Mouse (Mus musculus): ENCODE measurements around the gene Map7. TPM values are rescaled to one million over a fixed set of nuclear protein-coding genes. Genes with fewer than 3 reads are reported as not detected.
A peak's percentile ranks its signal among the peaks of the same experiment; 100 is the strongest.

The Map7 gene
- polyA plus RNA-seq, 1 experiment from 2014 or later = 5.6 TPM

DNA sequence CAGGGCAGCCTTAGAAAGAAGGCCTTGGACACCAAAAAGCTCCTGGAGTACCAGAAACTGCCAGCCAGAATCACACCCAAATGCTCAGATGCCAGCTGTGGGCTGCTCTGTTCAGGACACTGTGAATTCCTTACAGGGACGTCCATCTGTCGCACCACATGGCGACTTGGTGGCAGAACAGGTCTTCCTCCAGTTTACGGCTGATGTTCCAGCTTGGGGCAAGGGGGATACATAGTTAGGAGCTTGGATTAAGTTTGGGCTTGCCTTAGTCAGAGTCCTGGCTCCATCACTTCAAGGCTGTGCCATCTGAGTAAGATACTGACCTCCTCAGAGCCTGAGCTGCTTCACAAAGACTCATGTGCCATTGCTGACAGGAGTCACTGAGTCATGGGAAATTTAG lies 26.3 kb upstream of the Map7 start:
- no peaks in the 10 kb centered on the region for H3K4me1 ChIP-seq (ENCODE audit: control insufficient read depth, insufficient read depth, low read length)
- H3K27me3 ChIP-seq (ENCODE audit: control insufficient read depth, insufficient read depth, low read length) = no peaks in the 10 kb centered on the region
- ATAC-seq (ENCODE audit: low FRiP score) (no peak), DNase-seq (ENCODE audit: low spot score, missing footprints) (peak; percentile 10)
- H3K9me3 ChIP-seq (ENCODE audit: control insufficient read depth, low read length) = no peaks in the 10 kb centered on the region
- H3K27ac ChIP-seq (ENCODE audit: low read depth, low read length) = no peak overlapping the region
- H3K4me3 ChIP-seq (ENCODE audit: low read depth, low read length) = no peak overlapping the region
- WGBS = 95% methylated on average over 4 of the region's 4 CpGs
- H3K36me3 ChIP-seq (ENCODE audit: control insufficient read depth, insufficient read depth, low read length) = no peaks in the 10 kb centered on the region
- no peak overlapping the region for H3K4me2 ChIP-seq
- no peak overlapping the region for H3K9ac ChIP-seq (ENCODE audit: low read length)

DNA sequence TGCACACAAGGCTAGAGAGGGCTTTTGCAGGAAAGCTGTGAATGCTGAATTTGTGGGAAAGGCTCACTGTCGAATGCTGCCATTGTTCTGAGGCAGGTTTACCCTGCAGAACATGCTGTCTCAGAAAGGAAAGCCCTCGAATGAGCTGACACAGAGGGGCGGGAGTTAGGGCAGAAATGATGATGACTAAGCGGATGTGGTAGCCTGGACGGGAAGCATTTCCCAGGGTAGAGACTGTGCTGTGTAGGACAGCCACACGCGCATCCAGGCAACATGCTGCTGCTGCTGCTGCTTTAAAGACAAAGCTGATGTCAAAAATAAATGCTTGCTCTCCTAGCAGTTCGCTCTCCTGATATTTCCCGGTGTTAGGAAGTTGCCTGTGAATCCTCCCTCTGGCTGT lies 24.9 kb upstream of the Map7 start:
- Histone ChIP-seq H3K9me3 (ENCODE audit: control insufficient read depth, low read length) (no peaks in the 10 kb centered on the region), H3K9ac (ENCODE audit: low read length) (no peak overlapping the region), H3K27ac (ENCODE audit: low read depth, low read length) (no peak overlapping the region), H3K4me3 (ENCODE audit: low read depth, low read length) (no peak overlapping the region), H3K4me2 (no peak overlapping the region), H3K27me3 (ENCODE audit: control insufficient read depth, insufficient read depth, low read length) (no peaks in the 10 kb centered on the region), H3K4me1 (ENCODE audit: control insufficient read depth, insufficient read depth, low read length) (no peaks in the 10 kb centered on the region), H3K36me3 (ENCODE audit: control insufficient read depth, insufficient read depth, low read length) (no peaks in the 10 kb centered on the region)
- 64% methylated on average over 9 of the region's 9 CpGs for WGBS
- ATAC-seq (ENCODE audit: low FRiP score) (no peak), DNase-seq (ENCODE audit: low spot score, missing footprints) (peak; percentile 49)

DNA sequence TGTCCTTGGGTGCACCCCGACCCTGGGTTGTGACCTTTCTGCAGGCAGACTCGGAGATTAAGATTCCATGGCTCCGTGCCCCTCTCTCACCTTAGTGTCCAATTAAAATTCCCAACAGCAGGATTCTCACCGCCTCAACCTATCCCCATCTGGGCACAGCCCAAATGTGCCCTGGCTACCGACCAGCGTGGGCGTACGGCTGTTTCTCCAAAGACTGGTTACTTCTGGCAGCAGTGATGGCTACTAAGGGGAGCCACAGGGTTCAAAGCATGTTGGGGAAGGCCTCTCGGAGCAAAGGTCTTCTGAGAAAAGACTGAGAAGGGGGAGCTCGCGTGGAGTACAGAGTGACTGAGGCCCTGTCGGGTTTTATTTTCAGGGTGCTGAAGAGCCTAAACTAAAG lies 23.7 kb upstream of the Map7 start:
- ATAC-seq (ENCODE audit: low FRiP score) (no peak), DNase-seq (ENCODE audit: low spot score, missing footprints) (peak; percentile 8)
- no peaks in the 10 kb centered on the region for H3K4me1 ChIP-seq (ENCODE audit: control insufficient read depth, insufficient read depth, low read length)
- no peaks in the 10 kb centered on the region for H3K27me3 ChIP-seq (ENCODE audit: control insufficient read depth, insufficient read depth, low read length)
- H3K9ac ChIP-seq (ENCODE audit: low read length) = no peak overlapping the region
- no peak overlapping the region for H3K4me2 ChIP-seq
- H3K36me3 ChIP-seq (ENCODE audit: control insufficient read depth, insufficient read depth, low read length) = no peaks in the 10 kb centered on the region
- H3K9me3 ChIP-seq (ENCODE audit: control insufficient read depth, low read length) = no peaks in the 10 kb centered on the region
- no peak overlapping the region for H3K27ac ChIP-seq (ENCODE audit: low read depth, low read length)
- no peak overlapping the region for H3K4me3 ChIP-seq (ENCODE audit: low read depth, low read length)
- WGBS = 79% methylated on average over 12 of the region's 12 CpGs

DNA sequence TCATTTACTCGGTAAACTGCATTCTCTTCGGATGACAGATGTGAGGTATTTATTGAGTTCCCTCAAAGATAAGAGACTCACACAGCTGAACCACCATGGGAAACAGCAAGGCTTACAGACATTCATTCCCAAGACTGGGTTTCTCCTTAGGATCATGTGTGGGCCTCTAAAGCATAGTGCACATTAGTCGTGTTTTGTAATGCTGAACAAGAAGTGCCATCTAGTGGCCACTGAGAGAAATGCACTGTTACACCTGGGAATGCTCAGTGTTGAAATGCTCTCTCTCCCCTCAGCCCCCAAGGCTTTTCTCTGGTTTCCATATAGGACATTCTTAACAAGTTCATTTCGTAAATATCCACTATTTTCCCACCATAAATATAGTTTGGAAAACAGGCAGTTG lies 23.0 kb upstream of the Map7 start:
- Histone ChIP-seq H3K9me3 (ENCODE audit: control insufficient read depth, low read length) (no peaks in the 10 kb centered on the region), H3K4me2 (no peak overlapping the region), H3K36me3 (ENCODE audit: control insufficient read depth, insufficient read depth, low read length) (no peaks in the 10 kb centered on the region), H3K4me3 (ENCODE audit: low read depth, low read length) (no peak overlapping the region), H3K27me3 (ENCODE audit: control insufficient read depth, insufficient read depth, low read length) (no peaks in the 10 kb centered on the region), H3K4me1 (ENCODE audit: control insufficient read depth, insufficient read depth, low read length) (no peaks in the 10 kb centered on the region), H3K27ac (ENCODE audit: low read depth, low read length) (no peak overlapping the region), H3K9ac (ENCODE audit: low read length) (no peak overlapping the region)
- peak; percentile 93 for DNase-seq (ENCODE audit: low spot score, missing footprints)
- WGBS = 50% methylated on average over 4 of the region's 4 CpGs
- ATAC-seq (ENCODE audit: low FRiP score) = peak; percentile 61; the same call in 1 of the 2 replicates

DNA sequence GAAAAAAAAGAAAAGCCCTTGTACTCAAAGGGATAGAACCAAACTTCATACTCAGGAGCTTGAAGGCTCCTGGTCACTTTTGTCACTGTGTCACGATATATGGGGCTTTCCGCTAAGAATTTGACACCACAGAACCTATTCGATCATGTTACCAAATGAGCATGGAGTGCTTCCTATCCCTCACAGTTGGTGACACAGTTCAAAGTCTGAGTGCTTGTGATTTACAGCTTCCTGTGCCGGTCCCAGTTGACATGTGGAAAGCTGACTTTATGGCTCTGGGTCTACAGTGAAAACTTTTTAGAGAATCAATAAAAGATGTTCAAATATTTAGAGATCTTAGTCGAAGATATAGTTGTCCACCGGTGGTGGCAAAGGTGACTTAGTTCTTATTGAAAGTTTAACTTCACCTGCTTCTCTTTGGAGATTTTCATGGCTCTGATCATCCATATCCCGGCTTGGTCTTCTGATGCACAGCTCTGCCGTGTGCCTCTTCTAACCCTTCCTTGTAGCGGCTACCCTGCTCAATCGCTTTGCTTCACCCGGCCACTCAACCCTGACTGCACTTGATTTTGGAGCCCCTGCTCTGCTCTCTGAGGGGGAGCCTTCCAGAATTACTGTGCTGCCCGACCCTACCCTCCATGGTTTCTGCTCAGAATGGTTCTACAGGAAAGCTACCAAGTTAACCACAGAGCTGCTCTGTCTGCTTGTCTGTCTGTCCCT lies 15.2 kb upstream of the Map7 start:
- 92% methylated on average over 12 of the region's 12 CpGs for WGBS
- no peaks in the 10 kb centered on the region for H3K27me3 ChIP-seq (ENCODE audit: control insufficient read depth, insufficient read depth, low read length)
- no peak overlapping the region for H3K27ac ChIP-seq (ENCODE audit: low read depth, low read length)
- ATAC-seq (ENCODE audit: low FRiP score) (no peak), DNase-seq (ENCODE audit: low spot score, missing footprints) (peak; percentile 1)
- no peaks in the 10 kb centered on the region for H3K9me3 ChIP-seq (ENCODE audit: control insufficient read depth, low read length)
- H3K4me3 ChIP-seq (ENCODE audit: low read depth, low read length) = no peak overlapping the region
- H3K4me1 ChIP-seq (ENCODE audit: control insufficient read depth, insufficient read depth, low read length) = no peaks in the 10 kb centered on the region
- H3K36me3 ChIP-seq (ENCODE audit: control insufficient read depth, insufficient read depth, low read length) = no peaks in the 10 kb centered on the region
- H3K4me2 ChIP-seq = no peak overlapping the region
- H3K9ac ChIP-seq (ENCODE audit: low read length) = no peak overlapping the region

DNA sequence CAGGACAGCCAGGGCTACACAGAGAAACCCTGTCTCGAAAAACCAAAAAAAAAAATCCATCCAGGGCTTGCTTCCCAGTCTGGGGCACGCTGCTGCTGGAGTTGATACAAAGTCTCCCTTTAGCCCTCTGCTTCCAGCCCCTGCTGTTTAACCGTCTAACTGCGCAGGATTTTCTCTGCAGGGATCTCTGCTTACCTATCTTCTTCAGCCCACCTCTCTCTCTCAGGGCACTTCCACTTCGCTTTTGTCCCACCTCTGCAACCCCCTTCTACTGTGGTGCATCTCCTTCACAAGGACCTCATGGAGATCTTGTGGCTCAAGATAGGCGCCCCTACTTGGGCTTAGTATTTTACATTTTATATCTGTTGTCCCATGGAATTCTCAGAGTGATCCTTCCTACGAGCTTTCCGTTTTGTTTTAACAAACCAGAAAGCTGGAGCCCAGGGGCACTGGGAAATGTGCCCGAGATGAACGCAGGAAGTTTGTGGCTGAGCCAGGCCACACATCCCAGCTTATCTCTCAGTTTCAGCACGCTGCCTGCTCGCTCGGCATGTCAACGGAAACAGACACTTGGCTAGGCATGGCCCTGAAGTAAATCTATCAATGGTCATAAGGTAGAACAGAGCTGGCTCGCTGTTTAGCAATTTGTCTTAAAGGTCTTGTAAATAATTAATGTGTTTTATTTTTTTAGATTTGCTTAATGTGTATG lies 12.8 kb upstream of the Map7 start:
- ATAC-seq (ENCODE audit: low FRiP score) (no peak), DNase-seq (ENCODE audit: low spot score, missing footprints) (peak; percentile 69)
- Histone ChIP-seq H3K4me2 (no peak overlapping the region), H3K4me3 (ENCODE audit: low read depth, low read length) (no peak overlapping the region), H3K4me1 (ENCODE audit: control insufficient read depth, insufficient read depth, low read length) (no peaks in the 10 kb centered on the region), H3K9me3 (ENCODE audit: control insufficient read depth, low read length) (no peaks in the 10 kb centered on the region), H3K9ac (ENCODE audit: low read length) (no peak overlapping the region), H3K36me3 (ENCODE audit: control insufficient read depth, insufficient read depth, low read length) (no peaks in the 10 kb centered on the region), H3K27me3 (ENCODE audit: control insufficient read depth, insufficient read depth, low read length) (no peaks in the 10 kb centered on the region), H3K27ac (ENCODE audit: low read depth, low read length) (no peak overlapping the region)
- WGBS = 83% methylated on average over 15 of the region's 15 CpGs

DNA sequence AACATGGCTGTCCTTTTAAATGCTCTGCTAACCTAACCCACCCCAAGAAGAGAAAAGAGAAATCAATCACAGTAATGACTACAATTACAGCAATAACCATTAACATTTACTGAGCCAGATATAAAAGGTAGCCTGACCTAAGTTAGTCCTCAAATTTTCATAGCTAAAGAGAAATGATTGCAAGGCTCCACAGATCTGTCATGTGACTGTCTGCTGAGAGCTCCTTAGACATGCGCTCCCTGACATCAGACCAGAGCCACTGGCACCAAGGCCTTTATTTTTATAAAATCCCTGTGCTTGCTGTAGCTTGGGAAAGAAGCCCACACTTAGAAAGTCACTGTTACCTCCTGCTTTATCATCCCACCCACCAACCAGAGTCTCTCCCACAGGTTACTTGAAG lies 11.8 kb upstream of the Map7 start:
- H3K9ac ChIP-seq (ENCODE audit: low read length) = no peak overlapping the region
- H3K9me3 ChIP-seq (ENCODE audit: control insufficient read depth, low read length) = no peaks in the 10 kb centered on the region
- WGBS = 97% methylated on average over 1 of the region's 1 CpGs
- DNase-seq (ENCODE audit: low spot score, missing footprints) (peak; percentile 61), ATAC-seq (ENCODE audit: low FRiP score) (no peak)
- no peak overlapping the region for H3K4me2 ChIP-seq
- H3K4me1 ChIP-seq (ENCODE audit: control insufficient read depth, insufficient read depth, low read length) = no peaks in the 10 kb centered on the region
- no peaks in the 10 kb centered on the region for H3K27me3 ChIP-seq (ENCODE audit: control insufficient read depth, insufficient read depth, low read length)
- H3K27ac ChIP-seq (ENCODE audit: low read depth, low read length) = no peak overlapping the region
- no peak overlapping the region for H3K4me3 ChIP-seq (ENCODE audit: low read depth, low read length)
- H3K36me3 ChIP-seq (ENCODE audit: control insufficient read depth, insufficient read depth, low read length) = no peaks in the 10 kb centered on the region

DNA sequence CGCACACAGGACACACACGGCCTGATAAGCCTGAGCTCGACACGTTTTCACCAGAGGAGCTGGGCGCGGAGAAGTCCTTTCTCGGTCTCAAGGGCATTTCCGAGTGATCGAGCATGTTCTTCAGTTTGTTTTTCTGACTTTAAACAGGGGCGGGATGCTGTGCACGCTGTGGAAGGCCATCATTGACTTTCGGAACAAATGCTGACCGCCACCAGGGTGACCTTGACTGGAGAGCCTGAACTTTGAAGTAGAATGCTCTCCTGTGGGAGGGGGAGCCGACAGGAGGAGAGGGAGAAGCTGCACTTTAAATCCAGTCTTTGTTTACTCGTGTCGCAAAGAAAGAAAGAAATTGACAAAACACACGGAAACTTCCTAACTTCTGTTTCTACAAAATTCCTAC lies 6.9 kb upstream of the Map7 start:
- H3K4me3 ChIP-seq (ENCODE audit: low read depth, low read length) = no peak overlapping the region
- no peaks in the 10 kb centered on the region for H3K4me1 ChIP-seq (ENCODE audit: control insufficient read depth, insufficient read depth, low read length)
- WGBS = 50% methylated on average over 17 of the region's 17 CpGs
- no peak overlapping the region for H3K9ac ChIP-seq (ENCODE audit: low read length)
- H3K4me2 ChIP-seq = no peak overlapping the region
- peak; percentile 88 for DNase-seq (ENCODE audit: low spot score, missing footprints)
- ATAC-seq (ENCODE audit: low FRiP score) = no peak
- H3K9me3 ChIP-seq (ENCODE audit: control insufficient read depth, low read length) = no peaks in the 10 kb centered on the region
- H3K36me3 ChIP-seq (ENCODE audit: control insufficient read depth, insufficient read depth, low read length) = no peaks in the 10 kb centered on the region
- H3K27ac ChIP-seq (ENCODE audit: low read depth, low read length) = no peak overlapping the region
- no peaks in the 10 kb centered on the region for H3K27me3 ChIP-seq (ENCODE audit: control insufficient read depth, insufficient read depth, low read length)

DNA sequence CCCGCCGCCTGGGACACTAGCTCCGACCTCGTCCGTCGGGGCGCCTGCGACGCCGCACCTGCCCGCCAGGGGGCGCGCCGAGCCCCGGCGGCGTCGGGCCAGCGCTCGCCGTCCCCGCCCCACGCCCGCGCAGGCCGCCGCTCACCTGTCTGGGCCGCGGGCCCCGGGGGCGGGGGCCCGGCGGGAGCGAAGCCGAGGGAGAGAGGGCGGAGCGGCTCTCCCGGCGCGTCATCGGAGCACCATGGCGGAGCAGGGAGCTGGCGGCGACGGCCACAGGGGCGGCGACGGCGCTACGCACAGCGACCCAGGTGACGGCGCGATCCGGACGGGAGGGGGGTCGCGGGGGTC lies 476 bp downstream of the Map7 start:
- H3K36me3 ChIP-seq (ENCODE audit: control insufficient read depth, insufficient read depth, low read length) = no peaks in the 10 kb centered on the region
- H3K4me3 ChIP-seq (ENCODE audit: low read depth, low read length) = peak overlapping the region; percentile 71
- peaks cover 11% of the 10 kb centered on the region for H3K4me1 ChIP-seq (ENCODE audit: control insufficient read depth, insufficient read depth, low read length)
- WGBS = under 1% methylated on average over 52 of the region's 58 CpGs
- ATAC-seq (ENCODE audit: low FRiP score) (peak; percentile 80), DNase-seq (ENCODE audit: low spot score, missing footprints) (peak; percentile 87)
- peaks cover 41% of the 10 kb centered on the region for H3K27me3 ChIP-seq (ENCODE audit: control insufficient read depth, insufficient read depth, low read length)
- peak overlapping the region; percentile 90 for H3K4me2 ChIP-seq
- no peaks in the 10 kb centered on the region for H3K9me3 ChIP-seq (ENCODE audit: control insufficient read depth, low read length)
- no peak overlapping the region for H3K27ac ChIP-seq (ENCODE audit: low read depth, low read length)
- H3K9ac ChIP-seq (ENCODE audit: low read length) = peak overlapping the region; percentile 65
